Mouse (Mus musculus) thymus, postnatal 36 days (tissue): Measurements from ENCODE around the gene Trem1.
A peak's percentile ranks its signal among the peaks of the same experiment; 100 is the strongest.

Experiments
- DNase-seq, 2 experiments: peaks; one replicate each; pipeline ENCODE4 v3.0.0; 2022; ENCODE audit warnings: mixed read lengths in 2 of 2

Trem1 gene

DNA sequence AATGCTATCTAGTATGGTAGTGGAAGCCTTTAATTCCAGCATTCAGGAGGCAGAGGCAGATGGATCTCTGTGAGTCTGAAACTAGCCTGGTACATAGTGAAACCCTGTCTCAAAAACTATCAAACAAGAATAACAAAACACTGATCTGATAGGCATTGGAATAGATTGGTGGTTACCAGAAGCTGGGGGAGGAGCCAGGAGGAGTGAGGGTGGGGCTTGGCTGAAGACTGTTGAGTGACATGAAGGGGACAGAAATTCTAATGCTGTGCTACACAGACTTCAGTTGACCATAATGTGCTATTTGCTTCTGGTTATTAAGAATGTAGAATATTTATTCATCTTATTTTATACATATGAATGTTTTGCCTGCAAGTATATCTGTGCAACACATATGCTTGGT lies 35.7 kb downstream of the Trem1 start:
- no peak for DNase-seq

DNA sequence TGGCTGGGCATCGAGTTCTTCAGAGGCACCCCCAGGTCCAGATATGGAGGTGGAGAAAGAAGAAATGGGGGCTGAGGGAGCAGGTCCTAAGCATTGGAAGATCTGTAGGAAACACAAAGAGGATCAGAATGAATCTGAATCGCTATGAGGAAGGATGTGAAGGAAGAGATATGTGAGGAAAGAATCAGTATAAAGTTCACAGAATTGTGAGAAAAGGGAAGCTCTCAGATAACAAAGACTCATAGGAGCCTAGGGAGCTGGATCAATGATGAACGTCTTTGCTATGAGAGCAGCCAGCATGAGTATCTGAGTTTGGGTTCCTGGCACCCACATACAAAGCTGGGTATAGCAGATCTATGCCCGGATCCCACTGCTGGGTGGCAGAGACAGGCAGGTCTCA lies 37.3 kb downstream of the Trem1 start:
- DNase-seq = no peak

DNA sequence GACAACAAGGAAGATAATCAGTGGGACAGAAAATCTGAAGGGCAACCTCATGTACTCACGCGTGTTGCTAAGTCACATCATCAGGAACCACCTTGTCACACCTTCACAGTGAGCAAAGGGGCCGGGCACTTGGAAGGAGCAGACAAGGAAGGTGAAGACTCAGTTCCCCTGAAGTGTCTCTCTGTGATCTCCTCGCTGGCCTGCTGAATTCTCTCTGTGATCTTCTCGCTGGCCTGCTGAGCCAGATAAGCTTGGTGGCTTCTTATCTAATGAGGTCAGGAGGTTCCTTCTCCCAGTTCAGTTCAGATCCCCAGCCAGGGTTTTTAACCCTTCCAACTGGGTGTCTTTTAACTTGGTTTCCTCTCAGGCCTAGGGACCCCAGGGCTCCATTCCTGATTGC lies 39.6 kb downstream of the Trem1 start:
- DNase-seq = no peak

DNA sequence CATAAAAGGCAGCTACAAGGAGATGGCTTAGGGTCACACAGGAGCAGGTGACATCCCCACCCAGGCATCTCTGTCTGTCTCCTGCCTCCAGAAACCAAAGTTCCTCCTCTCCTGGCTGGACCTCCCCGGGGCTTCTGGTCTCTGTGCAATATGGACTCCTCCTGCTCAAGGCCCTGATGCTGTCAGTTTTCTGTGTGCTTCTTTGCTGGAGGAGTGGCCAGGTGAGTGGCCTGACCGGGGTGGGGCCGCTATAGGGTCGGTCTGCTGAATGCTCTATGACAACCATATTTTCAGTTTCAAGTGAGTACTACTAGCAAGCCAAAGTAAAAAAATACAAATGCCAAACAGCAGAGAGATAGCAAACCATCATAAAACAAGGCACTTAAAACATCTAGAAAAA lies 40.0 kb downstream of the Trem1 start:
- no peak for DNase-seq

DNA sequence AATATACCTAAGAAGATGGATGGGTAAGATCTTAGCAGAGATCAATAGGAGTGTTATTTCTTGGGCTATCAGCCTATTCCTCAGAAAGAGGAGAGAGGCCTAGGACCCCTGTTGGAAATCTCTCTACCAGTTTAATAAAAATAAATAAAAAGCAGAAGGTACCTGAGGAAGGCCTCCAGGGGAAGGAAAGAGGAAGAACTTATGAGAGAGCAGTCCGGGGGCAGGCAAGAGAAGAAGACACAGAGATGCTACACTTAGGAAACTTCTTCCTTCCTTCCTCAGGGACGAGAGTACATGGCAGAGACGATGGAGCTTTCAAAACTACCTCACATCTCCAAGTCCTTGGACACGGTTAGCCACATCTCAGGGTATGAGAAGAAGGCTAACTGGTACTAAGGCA lies 41.5 kb downstream of the Trem1 start:
- no peak for DNase-seq

DNA sequence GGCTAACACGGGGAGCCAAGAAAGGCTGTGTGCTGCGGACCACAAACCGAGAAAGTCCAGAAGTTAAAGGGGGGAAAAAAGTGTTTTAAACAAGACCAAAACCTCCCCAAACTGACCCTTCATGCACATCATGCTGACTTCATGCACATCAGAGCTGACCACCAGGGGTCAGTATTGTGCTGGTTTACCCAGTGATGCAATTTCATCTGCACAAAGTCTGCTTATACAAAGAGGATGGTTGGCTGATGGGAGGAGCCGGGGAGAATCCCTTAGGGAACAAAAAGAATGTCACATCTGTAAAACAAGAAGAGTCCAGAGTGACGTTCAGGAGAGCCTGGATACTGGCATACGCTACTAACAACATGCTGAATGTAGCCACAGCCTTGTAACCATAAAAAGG lies 42.3 kb downstream of the Trem1 start:
- peak; percentile 69 to 77 for DNase-seq

DNA sequence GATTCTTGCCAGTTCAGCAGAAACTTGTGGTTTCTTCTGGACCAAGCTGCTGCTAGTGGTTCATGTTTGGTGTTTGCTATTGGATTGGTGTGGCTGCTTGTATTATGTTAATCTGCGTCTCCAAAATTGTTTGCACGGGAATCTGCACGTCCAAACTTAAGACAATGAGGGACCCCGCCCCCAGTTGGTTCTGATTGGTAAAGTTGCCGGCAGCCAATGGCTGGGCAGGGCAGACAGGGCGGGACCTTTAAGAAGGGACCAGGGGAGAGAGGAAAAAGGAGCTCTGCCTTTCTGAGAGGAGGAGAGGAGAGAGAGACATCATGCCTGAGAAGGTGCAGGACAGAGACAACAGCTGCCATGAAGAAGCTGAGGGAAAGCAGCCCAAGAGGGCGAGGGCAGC lies 43.2 kb downstream of the Trem1 start:
- DNase-seq = no peak

DNA sequence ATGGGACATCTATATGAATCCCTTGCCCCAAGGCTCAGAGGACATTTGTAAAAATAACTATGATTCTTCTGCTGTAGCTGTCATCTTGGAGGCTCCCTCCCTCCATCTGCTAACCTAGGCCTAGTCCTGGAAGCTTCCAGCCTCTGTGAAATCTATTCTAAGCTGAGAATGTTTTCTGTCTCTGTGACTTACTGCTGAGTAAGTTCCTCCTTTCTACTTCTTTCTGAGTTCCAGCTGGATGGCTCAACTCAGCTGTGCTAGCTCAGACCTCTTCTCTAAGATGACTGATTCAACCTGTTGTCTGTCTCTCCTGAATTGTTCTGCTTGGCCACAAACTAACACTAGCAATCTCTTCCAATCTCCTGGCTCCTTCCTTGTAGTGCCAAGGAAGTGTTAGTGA lies 45.8 kb downstream of the Trem1 start:
- no peak for DNase-seq

DNA sequence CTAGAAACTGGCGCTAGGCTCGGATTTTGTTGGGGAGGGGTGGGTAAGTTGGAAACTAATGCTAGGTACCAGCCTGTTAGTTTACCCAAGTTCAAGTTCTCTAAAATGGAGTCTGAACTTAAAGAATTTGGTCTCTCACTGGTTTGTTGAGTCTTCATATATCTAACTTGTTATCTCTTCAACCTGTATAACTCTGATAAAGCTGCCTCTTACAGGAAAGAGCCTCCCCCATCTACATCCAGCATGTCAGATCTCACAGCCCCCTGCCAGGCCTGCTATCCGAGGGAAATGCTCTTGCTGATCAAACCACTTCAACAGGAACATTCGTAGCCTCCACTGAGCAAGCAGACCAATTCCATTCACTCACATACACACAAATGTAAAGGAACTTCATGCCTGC lies 46.4 kb downstream of the Trem1 start:
- DNase-seq = no peak

DNA sequence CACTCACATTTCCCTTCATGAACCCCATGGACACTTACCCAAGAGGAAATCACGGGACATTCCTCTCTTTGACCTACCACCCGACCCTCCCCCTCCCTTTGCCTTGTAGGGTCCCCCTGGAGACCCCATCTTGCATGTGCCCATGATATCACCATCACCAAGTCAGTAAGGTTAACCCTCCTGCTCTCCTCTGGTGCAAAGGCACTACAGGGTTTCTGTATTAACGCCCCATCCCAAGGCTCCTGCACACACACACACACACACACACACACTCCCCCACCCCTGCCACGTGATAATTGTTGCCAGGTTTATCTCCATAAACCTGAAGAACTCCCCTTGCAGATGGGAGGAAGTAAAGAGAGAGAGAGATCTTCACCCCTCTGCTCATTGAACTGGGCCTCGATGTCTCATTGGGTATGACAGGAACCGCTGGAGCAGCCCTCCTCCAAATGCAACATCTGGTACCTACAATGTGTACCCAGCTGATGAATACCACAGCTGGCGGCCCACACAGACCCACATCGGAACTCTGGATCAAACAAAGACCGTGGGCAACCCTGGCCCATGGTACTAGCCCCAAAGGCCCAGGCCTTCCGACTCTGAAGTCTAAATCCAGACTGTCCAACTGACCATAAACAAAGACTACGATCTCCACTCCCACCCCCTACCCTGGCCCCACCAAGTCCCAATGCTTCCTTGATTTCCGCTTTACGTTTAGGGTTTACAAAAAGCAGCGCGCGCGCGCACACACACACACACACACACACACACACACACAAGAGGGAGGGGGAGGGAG lies 48.6 kb downstream of the Trem1 start:
- DNase-seq = peak; percentile 15 to 16

DNA sequence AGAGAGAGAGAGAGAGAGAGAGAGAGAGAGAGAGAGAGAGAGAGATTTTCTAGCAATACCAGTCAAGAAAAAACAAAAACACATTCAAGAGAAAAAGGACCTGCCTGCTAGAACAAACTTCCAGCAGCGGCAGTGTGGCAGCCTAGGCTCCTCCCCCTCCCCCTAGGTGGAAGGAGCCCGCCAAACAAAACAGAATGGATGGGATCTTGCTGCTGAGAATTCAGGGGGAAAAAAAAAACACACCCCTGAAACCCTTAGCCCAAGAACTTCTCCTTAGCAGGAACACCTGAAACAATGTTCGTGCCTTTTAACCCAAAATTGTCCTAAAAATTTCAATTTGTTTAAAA lies 49.1 kb downstream of the Trem1 start:
- no peak for DNase-seq

DNA sequence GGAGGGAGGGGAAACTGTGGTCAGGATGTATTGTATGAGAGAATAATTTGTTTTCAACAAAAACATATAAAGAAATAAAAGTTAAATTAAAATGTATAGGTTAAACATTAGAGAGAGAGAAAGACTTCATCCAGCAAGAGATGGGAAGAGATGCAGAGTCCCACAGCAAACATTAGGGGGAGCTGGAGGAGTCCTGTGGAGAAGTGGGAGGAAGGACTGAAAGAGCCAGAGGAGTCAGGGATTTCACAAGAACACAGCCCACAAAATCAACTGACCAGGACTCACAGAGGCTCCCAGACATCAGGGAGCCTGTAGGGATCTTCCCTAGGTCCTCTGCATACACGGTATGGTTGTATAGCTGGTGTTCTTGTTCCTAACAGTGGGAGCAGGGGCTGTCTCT lies 54.2 kb downstream of the Trem1 start:
- no peak for DNase-seq

DNA sequence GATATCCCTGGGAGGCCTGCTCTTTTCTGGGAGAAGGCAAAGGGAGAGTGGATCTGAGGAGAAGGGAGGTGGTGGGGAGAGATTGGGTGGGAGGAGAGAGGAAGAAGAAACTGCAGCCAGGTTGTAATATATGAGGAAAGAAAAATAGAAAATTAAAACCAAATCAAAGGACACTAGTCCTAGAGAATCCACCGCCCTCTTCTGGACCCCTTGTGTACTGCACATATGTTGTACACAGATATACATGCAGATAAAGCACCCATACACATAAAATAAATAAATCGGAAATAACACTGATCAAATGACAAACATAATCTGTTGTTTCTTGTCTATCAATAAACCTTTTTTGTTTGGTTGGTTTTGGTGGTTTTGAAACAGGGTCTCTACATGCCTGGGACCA lies 54.7 kb downstream of the Trem1 start:
- DNase-seq = peak in 1 of 2 experiments; percentile 33

DNA sequence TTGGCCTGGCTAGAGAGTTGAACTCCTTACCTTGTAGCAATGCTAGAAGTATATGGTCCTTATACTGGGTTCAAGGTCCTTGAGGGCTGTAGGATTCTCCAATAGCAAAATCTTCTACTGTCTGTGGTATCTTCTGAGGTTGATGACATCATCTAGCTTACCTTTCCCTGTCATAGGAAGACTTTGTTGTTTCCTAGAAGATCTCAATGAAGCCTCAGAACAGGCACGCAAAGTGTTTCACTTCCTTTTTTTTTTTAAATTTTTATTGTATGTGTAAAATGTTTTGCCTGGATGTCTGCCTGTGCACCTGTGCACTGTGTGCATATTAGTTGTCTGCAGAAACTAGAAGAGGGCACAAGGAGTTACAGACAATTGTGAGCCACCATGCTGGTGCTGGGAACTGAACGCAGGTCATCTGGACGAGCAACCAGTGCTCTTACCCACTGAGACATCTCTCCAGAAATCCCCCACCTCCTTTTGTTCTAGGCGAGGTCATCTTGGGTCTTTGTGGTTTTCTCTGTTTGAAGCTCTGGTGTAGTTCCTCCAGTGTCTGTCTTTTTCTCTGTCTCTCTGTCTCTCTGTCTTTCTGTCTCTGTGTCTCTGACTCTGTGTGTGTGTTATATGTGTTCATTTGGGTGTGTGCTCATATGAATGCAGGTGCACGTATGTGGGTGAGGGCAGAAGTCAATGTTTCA lies 61.1 kb downstream of the Trem1 start:
- no peak for DNase-seq
